Mouse (Mus musculus) limb, embryonic 13.5 days (tissue): ENCODE measurements at regions not wholly inside any gene's neighbourhood (a gene's known extent, or its start where the extent isn't known, plus 50 kb on each side); places are given as distances from the start of the nearest gene placed in this dataset.

Source experiments
- ATAC-seq: fragments of 200-750 bp; cut with Nextera tagmentation; 2 replicates; pipeline ENCODE4 v1.8.0; 2017; ENCODE audit warnings: low read depth, moderate number of reproducible peaks, moderate TSS enrichment; ENCODE audit not compliant: low FRiP score
- H3K27ac ChIP-seq: fragments of 300-500 bp; sonication (generic); 2 replicates; pipeline ENCODE4 v1.5.1; 2015; ENCODE audit warnings: inconsistent platforms, mild to moderate bottlenecking, moderate library complexity
- H3K27me3 ChIP-seq: fragments of 300-500 bp; sonication (generic); 2 replicates; pipeline ENCODE4 v1.6.1; 2015; ENCODE audit warnings: mild to moderate bottlenecking, inconsistent platforms
- H3K36me3 ChIP-seq: fragments of 300-500 bp; sonication (generic); 2 replicates; pipeline ENCODE4 v1.6.1; 2015; ENCODE audit warnings: inconsistent platforms, mild to moderate bottlenecking, moderate library complexity
- H3K4me1 ChIP-seq: fragments of 300-500 bp; sonication (generic); 2 replicates; pipeline ENCODE4 v1.6.1; 2015; ENCODE audit warnings: inconsistent platforms
- H3K4me2 ChIP-seq: fragments of 300-500 bp; sonication (generic); replicated peaks from 2 replicates; pipeline ENCODE4 v1.6.1; 2015; ENCODE audit warnings: inconsistent platforms, mild to moderate bottlenecking, moderate library complexity
- H3K4me3 ChIP-seq: fragments of 300-500 bp; sonication (generic); 2 replicates; pipeline ENCODE4 v1.5.1; 2015; ENCODE audit warnings: moderate library complexity, mild to moderate bottlenecking, inconsistent platforms
- H3K9ac ChIP-seq: fragments of 300-500 bp; sonication (generic); 2 replicates; pipeline ENCODE4 v1.6.1; 2015; ENCODE audit warnings: mild to moderate bottlenecking, inconsistent platforms
- H3K9me3 ChIP-seq: fragments of 300-500 bp; sonication (generic); 2 replicates; pipeline ENCODE4 v1.6.1; 2016; ENCODE audit warnings: inconsistent platforms
- WGBS: fragments of 180-500 bp; shearing (Covaris S2); methylation state at CpG from one replicate; pipeline ENCODE4 v1.1.7; 2015; 5-methylcytosine and 5-hydroxymethylcytosine counted together

GRCm38 (mm10) chr17:79772219-79772618 lies 57.4 kb upstream of the Cyp1b1 start:
- ATAC-seq, result no peak
- Histone ChIP-seq H3K27ac (no peak overlapping the region), H3K4me2 (peak overlapping the region; percentile 37; the same call in 1 of the 2 replicates), H3K4me1 (peaks cover 24% of the 10 kb centered on the region), H3K27me3 (no peaks in the 10 kb centered on the region), H3K36me3 (no peaks in the 10 kb centered on the region), H3K9ac (no peak overlapping the region), H3K9me3 (no peaks in the 10 kb centered on the region), H3K4me3 (no peak overlapping the region)
- WGBS, result 68% methylated on average over 4 of the region's 4 CpGs

- Histone ChIP-seq H3K36me3 (no peaks in the 10 kb centered on the region), H3K27me3 (no peaks in the 10 kb centered on the region), H3K27ac (no peak overlapping the region), H3K9ac (no peak overlapping the region), H3K4me2 (peak overlapping the region; percentile 37), H3K4me3 (no peak overlapping the region), H3K4me1 (peaks cover 24% of the 10 kb centered on the region), H3K9me3 (no peaks in the 10 kb centered on the region)
- WGBS, result 16% methylated on average over 10 of the region's 10 CpGs
- peak; percentile 66; the same call in 1 of the 2 replicates for ATAC-seq
Measured at GRCm38 (mm10) chr17:79771727-79772126, 56.9 kb upstream of the Cyp1b1 start.

- no peaks in the 10 kb centered on the region for H3K9me3 ChIP-seq
- H3K4me3 ChIP-seq, result no peak overlapping the region
- 51% methylated on average over 7 of the region's 7 CpGs for WGBS
- H3K36me3 ChIP-seq, result no peaks in the 10 kb centered on the region
- no peak overlapping the region for H3K9ac ChIP-seq
- no peak overlapping the region for H3K27ac ChIP-seq
- H3K4me1 ChIP-seq, result peaks cover 24% of the 10 kb centered on the region
- no peaks in the 10 kb centered on the region for H3K27me3 ChIP-seq
- H3K4me2 ChIP-seq, result no peak overlapping the region
- ATAC-seq, result no peak
Measured at GRCm38 (mm10) chr17:79770911-79771310, 56.0 kb upstream of the Cyp1b1 start.

GRCm38 (mm10) chr17:79769824-79770223 lies 55.0 kb upstream of the Cyp1b1 start:
- Histone ChIP-seq H3K4me2 (no peak overlapping the region), H3K4me1 (peaks cover 24% of the 10 kb centered on the region), H3K9ac (no peak overlapping the region), H3K9me3 (no peaks in the 10 kb centered on the region), H3K4me3 (no peak overlapping the region), H3K27ac (no peak overlapping the region), H3K36me3 (no peaks in the 10 kb centered on the region), H3K27me3 (no peaks in the 10 kb centered on the region)
- 51% methylated on average over 6 of the region's 6 CpGs for WGBS
- no peak for ATAC-seq

- 65% methylated on average over 2 of the region's 2 CpGs for WGBS
Measured at GRCm38 (mm10) chr17:79768080-79768479, 53.2 kb upstream of the Cyp1b1 start.

GRCm38 (mm10) chr17:79765061-79765794 lies 50.4 kb upstream of the Cyp1b1 start:
- Histone ChIP-seq H3K27ac (no peak overlapping the region), H3K4me2 (no peak overlapping the region)

More at GRCm38 (mm10) chr17:79768080-79768479, 53.2 kb upstream of the Cyp1b1 start:
- Histone ChIP-seq H3K27ac (no peak overlapping the region), H3K27me3 (no peaks in the 10 kb centered on the region), H3K4me1 (peaks cover 24% of the 10 kb centered on the region), H3K9ac (no peak overlapping the region), H3K4me2 (no peak overlapping the region), H3K36me3 (no peaks in the 10 kb centered on the region), H3K9me3 (no peaks in the 10 kb centered on the region), H3K4me3 (no peak overlapping the region)
- no peak for ATAC-seq

More at GRCm38 (mm10) chr17:79765061-79765794, 50.4 kb upstream of the Cyp1b1 start:
- no peaks in the 10 kb centered on the region for H3K36me3 ChIP-seq
- H3K9ac ChIP-seq, result no peak overlapping the region
- 85% methylated on average over 7 of the region's 7 CpGs for whole genome bisulfite sequencing
- no peaks in the 10 kb centered on the region for H3K9me3 ChIP-seq
- no peak overlapping the region for H3K4me3 ChIP-seq
- no peaks in the 10 kb centered on the region for H3K27me3 ChIP-seq
- peaks cover 7% of the 10 kb centered on the region for H3K4me1 ChIP-seq
- no peak for ATAC-seq
